Mouse (Mus musculus): ENCODE data around the gene Slc38a3.

GRCm38 (mm10) chr9:107601275-107601674 lies 68.1 kb downstream of the Slc38a3 start:
- TF ChIP-seq CTCF (IDR thresholded peaks at IDR 0.05; ENCODE audit: control insufficient read depth, insufficient read depth, insufficient replicate concordance, low read depth, low read length): no peak
- no peak for TF ChIP-seq POLR2A (IDR thresholded peaks at IDR 0.05; ENCODE audit: control insufficient read depth, low read depth, low read length)

Measured in testis, adult 2 months (tissue).